Mouse (Mus musculus): ENCODE data around the gene Wwp2. TPM values are rescaled to one million over a fixed set of nuclear protein-coding genes. Genes with fewer than 3 reads are reported as not detected.

The Wwp2 gene
- polyA plus RNA-seq, 1 experiment: 42.5 TPM

DNA sequence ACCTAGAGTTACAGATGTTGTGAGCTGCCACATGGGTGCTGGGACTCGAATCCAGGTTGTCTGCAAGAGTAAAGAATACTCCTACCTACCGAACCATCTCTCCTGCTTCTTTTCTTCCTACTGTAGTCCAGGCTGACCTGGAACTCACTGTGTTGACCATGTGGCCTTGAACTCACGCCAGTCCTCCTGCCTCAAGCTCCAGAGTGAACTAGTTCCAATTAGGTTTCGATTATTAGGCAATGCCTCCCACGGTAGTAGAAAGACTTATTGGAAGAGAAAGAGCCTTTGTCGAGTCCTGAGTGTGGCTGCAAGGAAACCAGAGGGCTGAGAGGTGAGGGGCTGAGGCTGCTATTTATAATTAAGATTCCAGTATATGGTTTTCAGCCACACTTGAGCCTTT, 42.6 kb downstream of the Wwp2 start:
- no peak for DNase-seq (ENCODE audit: low read depth)
- TF ChIP-seq POLR2A (IDR thresholded peaks at IDR 0.05; ENCODE audit: borderline replicate concordance, extremely low read depth, insufficient read depth, insufficient read length, poor library complexity, severe bottlenecking) (no peak), CTCF (IDR thresholded peaks at IDR 0.05; ENCODE audit: borderline replicate concordance, extremely low read depth, insufficient read depth, insufficient read length) (no peak)

DNA sequence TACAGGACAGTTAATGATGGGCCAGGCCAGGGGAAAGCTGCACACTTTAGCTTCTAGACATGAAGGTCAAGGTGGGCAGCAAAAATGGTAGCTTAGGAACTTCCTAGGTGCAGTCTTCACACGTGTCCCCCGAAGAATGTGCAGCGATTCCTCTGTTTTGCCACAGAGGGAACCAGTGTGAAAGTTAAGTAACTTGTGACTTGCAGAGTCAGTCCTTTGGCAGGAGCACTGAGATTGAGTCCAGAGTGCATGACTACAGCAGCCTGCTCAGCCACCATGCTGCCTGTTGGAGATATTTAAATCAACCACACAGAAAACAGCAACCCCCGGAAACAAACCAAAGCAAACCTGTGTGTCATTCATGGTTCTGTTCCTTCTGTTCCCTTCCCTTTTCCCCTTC, 44.3 kb downstream of the Wwp2 start:
- DNase-seq (ENCODE audit: low read depth): no peak
- no peak for TF ChIP-seq CTCF (IDR thresholded peaks at IDR 0.05; ENCODE audit: borderline replicate concordance, extremely low read depth, insufficient read depth, insufficient read length)
- TF ChIP-seq POLR2A (IDR thresholded peaks at IDR 0.05; ENCODE audit: borderline replicate concordance, extremely low read depth, insufficient read depth, insufficient read length, poor library complexity, severe bottlenecking): no peak

DNA sequence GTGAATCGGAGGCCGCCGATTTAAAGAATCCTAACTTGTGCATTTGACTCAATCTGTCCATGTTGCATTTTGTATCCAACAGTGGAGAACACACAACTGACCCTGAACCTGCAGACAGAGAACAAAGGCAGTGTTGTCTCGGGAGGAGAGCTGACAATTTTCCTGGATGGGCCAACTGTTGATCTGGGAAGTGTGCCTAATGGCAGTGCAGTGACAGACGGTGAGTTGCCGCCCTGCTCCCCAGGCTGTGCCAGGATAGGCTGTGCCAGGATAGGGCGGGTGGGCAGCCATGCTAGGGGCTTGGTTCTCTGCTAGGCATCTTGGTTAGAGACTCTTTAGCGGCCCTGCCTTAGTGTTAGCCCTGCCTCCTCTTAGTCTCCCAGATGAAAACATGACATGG, 47.1 kb downstream of the Wwp2 start:
- DNase-seq (ENCODE audit: low read depth): peak; percentile 81
- TF ChIP-seq CTCF (IDR thresholded peaks at IDR 0.05; ENCODE audit: borderline replicate concordance, extremely low read depth, insufficient read depth, insufficient read length) (no peak), POLR2A (IDR thresholded peaks at IDR 0.05; ENCODE audit: borderline replicate concordance, extremely low read depth, insufficient read depth, insufficient read length, poor library complexity, severe bottlenecking) (no peak)

DNA sequence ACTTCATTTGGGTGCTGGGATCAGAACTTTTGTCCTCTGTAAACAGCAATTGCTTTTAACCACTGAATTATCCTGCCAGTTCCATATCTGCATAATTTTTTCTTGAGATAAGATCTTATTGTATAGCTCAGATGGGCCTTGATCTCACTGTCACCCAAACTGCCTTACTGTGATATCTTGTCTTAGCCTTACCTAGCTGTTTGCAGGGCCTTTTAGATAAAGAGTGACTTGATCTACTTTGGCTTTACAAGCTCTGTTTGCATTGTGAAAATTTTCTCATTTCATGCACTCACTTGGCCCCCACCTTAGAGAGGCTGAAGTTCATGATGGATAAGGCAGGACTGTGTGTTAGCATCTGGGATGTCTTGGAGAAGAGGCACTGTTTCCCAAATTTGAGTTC, 48.8 kb downstream of the Wwp2 start:
- DNase-seq (ENCODE audit: low read depth): no peak
- TF ChIP-seq CTCF (IDR thresholded peaks at IDR 0.05; ENCODE audit: borderline replicate concordance, extremely low read depth, insufficient read depth, insufficient read length) (no peak), POLR2A (IDR thresholded peaks at IDR 0.05; ENCODE audit: borderline replicate concordance, extremely low read depth, insufficient read depth, insufficient read length, poor library complexity, severe bottlenecking) (no peak)

DNA sequence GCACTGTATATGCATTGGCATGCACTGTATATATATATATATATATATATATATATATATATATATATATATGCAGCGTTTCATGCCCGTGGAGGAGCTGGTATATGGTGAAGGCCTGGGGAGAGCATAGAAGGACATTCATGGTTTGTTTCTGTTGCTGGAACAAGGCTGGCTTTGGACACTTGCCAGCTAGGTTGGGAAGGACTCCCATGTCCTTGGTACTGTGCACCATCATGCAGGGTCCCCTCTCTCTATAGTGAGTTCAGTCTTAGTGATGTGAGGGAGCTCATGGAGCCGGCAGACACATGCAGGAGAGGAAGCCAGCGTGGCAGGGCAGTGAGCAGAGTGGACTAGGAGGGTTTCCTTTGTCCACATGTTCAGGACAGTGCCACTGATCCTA, 52.4 kb downstream of the Wwp2 start:
- DNase-seq (ENCODE audit: low read depth): no peak
- TF ChIP-seq POLR2A (IDR thresholded peaks at IDR 0.05; ENCODE audit: borderline replicate concordance, extremely low read depth, insufficient read depth, insufficient read length, poor library complexity, severe bottlenecking): no peak
- no peak for TF ChIP-seq CTCF (IDR thresholded peaks at IDR 0.05; ENCODE audit: borderline replicate concordance, extremely low read depth, insufficient read depth, insufficient read length)

DNA sequence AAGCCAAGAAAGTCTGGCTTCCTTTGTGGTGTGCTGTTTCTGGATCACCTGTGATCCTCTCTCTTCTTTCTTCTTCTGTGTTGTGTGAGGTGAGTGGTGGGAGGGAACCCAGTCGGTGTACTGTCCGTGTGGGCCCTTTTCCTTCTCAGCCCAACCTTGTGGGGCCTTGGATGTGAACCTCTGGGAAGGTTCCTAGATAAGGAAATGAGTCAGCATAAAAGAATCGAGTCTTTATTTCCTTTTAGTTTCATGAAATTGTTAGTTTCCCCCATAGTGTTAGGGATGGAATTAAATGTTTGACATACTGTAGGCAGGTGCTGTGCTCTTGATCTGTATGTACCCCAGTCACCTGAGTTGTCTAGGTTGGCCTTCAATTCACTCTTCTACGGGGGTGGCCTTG, 52.9 kb downstream of the Wwp2 start:
- no peak for DNase-seq (ENCODE audit: low read depth)
- TF ChIP-seq CTCF (IDR thresholded peaks at IDR 0.05; ENCODE audit: borderline replicate concordance, extremely low read depth, insufficient read depth, insufficient read length) (no peak), POLR2A (IDR thresholded peaks at IDR 0.05; ENCODE audit: borderline replicate concordance, extremely low read depth, insufficient read depth, insufficient read length, poor library complexity, severe bottlenecking) (no peak)

DNA sequence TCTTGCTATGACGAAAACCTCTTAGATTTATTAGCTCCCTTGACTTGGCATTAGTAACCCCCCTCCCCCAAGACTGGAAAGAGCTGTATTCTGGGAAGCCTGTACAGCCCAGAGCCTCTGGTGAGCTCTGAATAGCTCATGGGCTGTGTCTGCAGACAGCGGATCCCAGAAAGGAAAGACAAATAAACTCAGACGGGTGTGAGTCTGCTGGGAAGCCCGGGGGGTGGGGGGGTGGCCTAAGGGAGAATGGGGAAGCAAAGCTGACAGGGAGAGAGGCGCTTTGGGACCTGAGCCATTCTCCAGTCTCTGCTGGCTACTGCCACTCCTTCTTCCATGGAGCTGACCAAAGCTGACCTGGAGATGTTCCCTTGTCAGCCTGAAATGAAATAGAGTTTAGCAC, 53.8 kb downstream of the Wwp2 start:
- TF ChIP-seq CTCF (IDR thresholded peaks at IDR 0.05; ENCODE audit: borderline replicate concordance, extremely low read depth, insufficient read depth, insufficient read length) (no peak), POLR2A (IDR thresholded peaks at IDR 0.05; ENCODE audit: borderline replicate concordance, extremely low read depth, insufficient read depth, insufficient read length, poor library complexity, severe bottlenecking) (no peak)
- no peak for DNase-seq (ENCODE audit: low read depth)

DNA sequence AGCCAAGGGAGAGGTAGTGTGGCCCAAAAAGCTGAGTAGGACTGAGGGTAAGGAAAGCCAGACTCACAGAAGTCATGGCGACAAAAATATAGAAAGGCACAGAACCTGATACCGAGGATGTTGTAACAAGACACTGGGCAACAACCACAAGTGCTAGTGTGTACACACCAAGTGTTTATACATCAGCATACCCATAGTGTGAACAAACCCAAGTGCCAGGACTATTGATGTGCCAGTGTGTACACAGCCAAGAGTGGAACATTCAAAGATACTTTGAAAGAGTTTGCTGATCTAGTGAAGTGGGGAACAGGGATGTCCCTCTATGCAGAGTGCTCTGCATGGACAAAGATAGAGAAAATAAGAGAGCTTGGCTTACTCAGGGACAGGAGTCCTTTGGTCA, 54.5 kb downstream of the Wwp2 start:
- TF ChIP-seq POLR2A (IDR thresholded peaks at IDR 0.05; ENCODE audit: borderline replicate concordance, extremely low read depth, insufficient read depth, insufficient read length, poor library complexity, severe bottlenecking) (no peak), CTCF (IDR thresholded peaks at IDR 0.05; ENCODE audit: borderline replicate concordance, extremely low read depth, insufficient read depth, insufficient read length) (no peak)

DNA sequence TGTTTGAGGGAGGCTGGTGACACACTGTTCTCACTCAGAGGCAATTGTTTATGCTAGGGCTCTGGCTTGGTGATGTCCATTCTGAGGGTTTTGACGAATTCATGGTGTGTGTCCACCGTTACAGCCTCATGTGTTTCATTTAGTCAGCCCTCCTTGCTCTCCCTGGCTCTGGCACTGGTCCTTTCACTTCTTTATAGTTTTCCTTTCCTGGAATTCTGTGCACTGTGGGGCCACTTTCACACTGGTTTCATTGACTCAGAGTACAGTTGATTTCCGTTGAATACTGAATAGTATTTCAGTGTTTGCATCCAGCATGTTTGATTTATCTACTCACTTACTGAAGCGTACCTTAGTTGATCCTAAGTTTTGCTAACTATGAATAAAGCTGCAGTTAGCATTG, 55.0 kb downstream of the Wwp2 start:
- TF ChIP-seq CTCF (IDR thresholded peaks at IDR 0.05; ENCODE audit: borderline replicate concordance, extremely low read depth, insufficient read depth, insufficient read length): no peak

More for the DNA sequence above, 54.5 kb downstream of the Wwp2 start:
- DNase-seq (ENCODE audit: low read depth): no peak

DNA sequence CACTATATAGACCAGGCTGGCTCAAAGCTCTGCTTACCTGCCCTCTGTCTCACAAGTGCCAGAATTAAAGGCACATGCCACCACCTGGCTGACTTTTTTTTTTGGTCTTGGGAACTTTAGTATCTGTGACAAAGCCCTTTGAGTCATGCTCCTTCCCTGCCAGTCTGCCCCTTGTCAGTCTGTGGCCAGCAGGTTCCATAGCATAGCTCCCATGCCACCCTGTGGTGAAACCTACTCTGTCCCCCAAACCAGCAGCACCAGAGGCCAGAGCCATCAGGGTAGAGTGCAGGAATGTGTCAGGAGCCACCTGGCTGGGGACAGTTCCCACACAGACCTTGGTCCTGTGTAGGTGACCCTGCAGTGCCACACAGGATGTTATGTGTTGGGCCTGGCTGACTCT, 55.7 kb downstream of the Wwp2 start:
- no peak for TF ChIP-seq CTCF (IDR thresholded peaks at IDR 0.05; ENCODE audit: borderline replicate concordance, extremely low read depth, insufficient read depth, insufficient read length)
- no peak for TF ChIP-seq POLR2A (IDR thresholded peaks at IDR 0.05; ENCODE audit: borderline replicate concordance, extremely low read depth, insufficient read depth, insufficient read length, poor library complexity, severe bottlenecking)

More for the DNA sequence above, 55.0 kb downstream of the Wwp2 start:
- DNase-seq (ENCODE audit: low read depth): no peak

DNA sequence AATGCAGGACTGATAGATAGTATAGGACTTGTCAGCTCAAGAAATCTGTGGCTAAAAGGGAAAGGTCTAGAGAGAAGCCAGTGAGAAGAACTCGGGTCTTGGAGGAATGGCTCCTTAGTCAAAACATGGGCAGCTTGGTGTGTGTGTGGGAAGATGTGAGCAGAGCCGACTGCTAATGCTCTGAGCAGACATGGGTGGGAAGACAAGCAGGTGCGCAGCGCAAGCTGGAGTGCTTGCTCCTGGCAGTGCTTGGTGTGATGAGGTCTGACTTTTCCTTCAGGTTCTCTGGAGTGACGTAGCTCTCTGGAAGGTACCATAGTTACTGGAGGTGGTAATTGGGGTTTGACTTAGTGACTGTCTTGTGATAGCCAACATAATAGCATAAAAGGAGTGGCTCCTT, 56.6 kb downstream of the Wwp2 start:
- TF ChIP-seq POLR2A (IDR thresholded peaks at IDR 0.05; ENCODE audit: borderline replicate concordance, extremely low read depth, insufficient read depth, insufficient read length, poor library complexity, severe bottlenecking): no peak
- TF ChIP-seq CTCF (IDR thresholded peaks at IDR 0.05; ENCODE audit: borderline replicate concordance, extremely low read depth, insufficient read depth, insufficient read length): no peak
- DNase-seq (ENCODE audit: low read depth): no peak

More for the DNA sequence above, 55.7 kb downstream of the Wwp2 start:
- DNase-seq (ENCODE audit: low read depth): no peak

DNA sequence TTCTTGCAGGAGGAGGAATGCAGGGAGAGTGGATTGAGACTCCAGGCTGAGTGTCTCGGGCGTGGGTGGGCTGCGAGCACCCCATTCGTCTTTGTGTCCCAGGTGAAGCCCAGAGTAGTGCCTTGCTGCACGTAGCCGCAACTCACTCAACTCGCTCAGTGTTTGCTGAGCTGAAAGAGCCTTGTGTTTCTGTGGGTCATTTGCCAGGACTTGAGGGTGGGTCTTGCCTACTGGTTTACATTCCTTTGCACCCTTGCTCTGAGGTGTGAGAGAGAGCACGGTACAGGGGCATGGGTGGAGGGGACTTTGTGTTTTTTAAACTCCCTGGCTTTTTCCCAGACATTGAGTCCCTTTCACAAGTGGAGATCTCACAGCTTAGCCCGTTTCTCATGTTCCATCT, 59.3 kb downstream of the Wwp2 start:
- DNase-seq (ENCODE audit: low read depth): no peak
- TF ChIP-seq CTCF (IDR thresholded peaks at IDR 0.05; ENCODE audit: borderline replicate concordance, extremely low read depth, insufficient read depth, insufficient read length): no peak
- no peak for TF ChIP-seq POLR2A (IDR thresholded peaks at IDR 0.05; ENCODE audit: borderline replicate concordance, extremely low read depth, insufficient read depth, insufficient read length, poor library complexity, severe bottlenecking)

DNA sequence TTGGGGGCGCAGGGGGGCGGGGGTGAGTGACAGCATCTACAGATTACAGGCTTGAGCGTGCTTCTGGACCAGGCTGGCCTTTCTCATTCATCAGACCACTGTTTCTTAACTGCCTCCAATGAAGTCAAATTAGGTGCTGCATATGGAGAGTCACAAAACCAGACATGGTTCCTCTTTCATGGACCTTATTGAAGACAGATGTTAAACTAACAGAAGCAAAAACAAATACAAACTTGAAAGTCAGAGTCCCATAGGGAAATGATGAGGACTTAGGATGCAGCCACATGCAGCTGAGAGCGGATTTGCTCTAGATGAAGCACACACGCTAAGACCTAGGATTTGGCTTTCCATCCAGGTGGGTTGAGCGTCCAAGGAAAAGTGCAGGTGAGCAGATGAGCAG, 61.5 kb downstream of the Wwp2 start:
- DNase-seq (ENCODE audit: low read depth): no peak
- no peak for TF ChIP-seq POLR2A (IDR thresholded peaks at IDR 0.05; ENCODE audit: borderline replicate concordance, extremely low read depth, insufficient read depth, insufficient read length, poor library complexity, severe bottlenecking)
- no peak for TF ChIP-seq CTCF (IDR thresholded peaks at IDR 0.05; ENCODE audit: borderline replicate concordance, extremely low read depth, insufficient read depth, insufficient read length)

All from brain, embryonic 14.5 days (tissue).